Mouse (Mus musculus) kidney, embryonic 16.5 days (tissue): ENCODE data around the gene Ss18l1. TPM values are rescaled to one million over a fixed set of nuclear protein-coding genes. Genes with fewer than 3 reads are reported as not detected.

Experiments
- ATAC-seq: fragments of 200-750 bp; cut with Nextera tagmentation; 2 replicates; pipeline ENCODE4 v1.8.0; 2017; ENCODE audit warnings: moderate TSS enrichment; ENCODE audit not compliant: low FRiP score, low TSS enrichment
- H3K27ac ChIP-seq: fragments of 300-500 bp; sonication (generic); 2 replicates; pipeline ENCODE4 v1.5.1; 2014; ENCODE audit warnings: low read length
- H3K27me3 ChIP-seq: fragments of 300-500 bp; sonication (generic); 2 replicates; pipeline ENCODE4 v1.6.1; 2014; ENCODE audit warnings: low read length, control low read depth, mixed read lengths; ENCODE audit not compliant: insufficient read depth
- H3K36me3 ChIP-seq: fragments of 300-500 bp; sonication (generic); 2 replicates; pipeline ENCODE4 v1.6.1; 2014; ENCODE audit warnings: low read length, control low read depth, mixed read lengths; ENCODE audit not compliant: insufficient read depth
- H3K4me1 ChIP-seq: fragments of 300-500 bp; sonication (generic); 2 replicates; pipeline ENCODE4 v1.6.1; 2014; ENCODE audit warnings: low read length, control low read depth, mixed read lengths; ENCODE audit not compliant: insufficient read depth
- H3K4me2 ChIP-seq: fragments of 300-500 bp; sonication (generic); replicated peaks from 2 replicates; pipeline ENCODE4 v1.6.1; 2014; ENCODE audit warnings: low read depth, low read length
- H3K4me3 ChIP-seq: fragments of 300-500 bp; sonication (generic); 2 replicates; pipeline ENCODE4 v1.5.1; 2014; ENCODE audit warnings: mild to moderate bottlenecking, low read length
- H3K9ac ChIP-seq: fragments of 300-500 bp; sonication (generic); replicated peaks from 2 replicates; pipeline ENCODE4 v1.6.1; 2014; ENCODE audit warnings: low read length
- H3K9me3 ChIP-seq: fragments of 300-500 bp; sonication (generic); 2 replicates; pipeline ENCODE4 v1.6.1; 2016; ENCODE audit warnings: low read length, control low read depth
- WGBS: fragments of 180-500 bp; shearing (Covaris S2); extraction: QIAGEN DNeasy Blood & Tissue Kit; methylation state at CpG from one replicate; pipeline ENCODE4 v1.1.7; 2014; 5-methylcytosine and 5-hydroxymethylcytosine counted together
- polyA plus RNA-seq: library from polyadenylated mRNA; unstranded; fragments of >200 nt; fragmentation: Nextera tagmentation; extraction: Ambion mirVana; gene quantifications from 2 replicates; pipeline ENCODE4 v1.2.1, GENCODE M21; 2015

Gene Ss18l1
- polyA plus RNA-seq, 1 experiment from 2014 or later = 7.0 TPM

DNA sequence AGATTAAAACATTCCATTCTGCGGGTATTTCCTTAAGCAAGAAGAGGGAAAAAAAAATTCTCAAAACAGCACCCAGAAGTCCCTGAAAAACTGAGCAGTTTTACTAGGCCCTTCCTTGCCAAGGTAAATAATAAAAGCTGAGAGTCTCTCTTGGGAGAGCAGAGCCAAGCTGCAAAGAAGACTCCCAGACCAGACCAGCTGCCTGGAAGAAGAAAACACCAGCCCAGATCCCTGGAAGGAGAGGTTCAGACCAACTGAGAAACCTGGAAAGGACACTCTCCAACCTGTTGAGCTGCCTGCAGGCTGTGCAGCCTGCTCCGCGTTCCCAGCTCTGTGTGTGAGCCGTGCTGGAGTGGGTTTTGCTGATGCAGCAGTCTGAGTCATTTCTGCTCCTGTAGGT lies 24.7 kb upstream of the Ss18l1 start:
- Histone ChIP-seq H3K9me3 (no peaks in the 10 kb centered on the region), H3K9ac (no peak overlapping the region), H3K36me3 (no peaks in the 10 kb centered on the region), H3K27ac (no peak overlapping the region), H3K4me3 (no peak overlapping the region), H3K27me3 (0 out of 2 replicates have a peak, but pooled peaks cover 5% of the 10 kb centered on the region), H3K4me1 (peaks cover 19% of the 10 kb centered on the region), H3K4me2 (no peak overlapping the region)
- no peak for ATAC-seq
- 39% methylated on average over 4 of the region's 4 CpGs for WGBS

GRCm38 (mm10) chr2:180018573-180018972 lies 23.7 kb upstream of the Ss18l1 start:
- H3K9me3 ChIP-seq = no peaks in the 10 kb centered on the region
- no peak overlapping the region for H3K27ac ChIP-seq
- H3K4me3 ChIP-seq = no peak overlapping the region
- no peak for ATAC-seq
- 0 out of 2 replicates have a peak, but pooled peaks cover 7% of the 10 kb centered on the region for H3K27me3 ChIP-seq
- H3K36me3 ChIP-seq = no peaks in the 10 kb centered on the region
- H3K4me1 ChIP-seq = peaks cover 19% of the 10 kb centered on the region
- WGBS = 34% methylated on average over 9 of the region's 9 CpGs
- no peak overlapping the region for H3K4me2 ChIP-seq
- 0 out of 2 replicates have a peak overlapping the region, but pooled peaks have one; percentile 1 for H3K9ac ChIP-seq

GRCm38 (mm10) chr2:180020091-180020661 lies 22.1 kb upstream of the Ss18l1 start:
- Histone ChIP-seq H3K27ac (no peak overlapping the region), H3K4me3 (no peak overlapping the region), H3K36me3 (no peaks in the 10 kb centered on the region), H3K4me1 (peaks cover 22% of the 10 kb centered on the region), H3K9ac (no peak overlapping the region), H3K27me3 (0 out of 2 replicates have a peak, but pooled peaks cover 7% of the 10 kb centered on the region), H3K4me2 (no peak overlapping the region), H3K9me3 (no peaks in the 10 kb centered on the region)
- no peak for ATAC-seq
- 84% methylated on average over 7 of the region's 7 CpGs for WGBS

DNA sequence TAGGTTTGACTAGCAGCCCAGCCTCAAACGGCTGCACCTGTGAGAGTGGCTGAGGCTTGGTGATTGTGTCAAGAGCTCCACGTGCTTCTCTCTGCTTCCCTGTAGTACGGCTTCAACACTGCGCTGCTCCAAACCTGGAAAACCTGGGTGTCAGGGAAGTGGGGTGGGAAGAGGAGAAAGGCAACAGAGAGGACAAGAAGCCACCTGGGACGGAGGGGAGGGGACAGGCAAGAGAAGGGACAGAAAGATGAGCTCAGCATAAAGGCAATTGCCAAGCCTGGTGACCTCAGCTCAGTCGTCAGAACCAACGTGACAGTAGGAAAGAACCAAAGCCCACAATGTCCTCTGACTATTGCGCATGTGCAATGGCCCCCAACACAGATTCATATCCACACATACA lies 21.4 kb upstream of the Ss18l1 start:
- 0 out of 2 replicates have a peak, but pooled peaks cover 7% of the 10 kb centered on the region for H3K27me3 ChIP-seq
- no peak overlapping the region for H3K4me3 ChIP-seq
- ATAC-seq = no peak
- WGBS = 80% methylated on average over 8 of the region's 8 CpGs
- H3K4me1 ChIP-seq = peaks cover 24% of the 10 kb centered on the region
- H3K9ac ChIP-seq = no peak overlapping the region
- no peaks in the 10 kb centered on the region for H3K36me3 ChIP-seq
- H3K27ac ChIP-seq = no peak overlapping the region
- H3K9me3 ChIP-seq = no peaks in the 10 kb centered on the region
- H3K4me2 ChIP-seq = no peak overlapping the region

DNA sequence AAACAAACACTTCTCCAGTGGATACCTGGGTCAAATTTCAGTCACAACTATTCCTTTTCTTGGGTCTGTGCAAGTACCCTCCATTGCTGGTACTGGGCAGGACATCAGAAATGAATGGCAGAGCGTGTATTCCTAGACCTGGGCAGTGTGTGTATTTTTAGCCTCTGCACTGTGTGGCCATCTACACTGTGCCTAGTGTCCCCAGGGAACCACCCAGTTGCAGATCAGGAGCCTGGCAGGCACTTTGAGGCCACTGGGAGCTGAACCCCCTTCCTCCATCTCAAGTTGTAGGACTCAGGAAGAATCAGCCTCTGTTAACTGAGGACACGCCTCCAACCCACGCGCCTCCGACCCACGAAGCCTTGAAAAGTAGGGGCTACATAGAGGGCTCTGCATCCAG lies 19.6 kb upstream of the Ss18l1 start:
- 43% methylated on average over 6 of the region's 6 CpGs for WGBS
- no peak overlapping the region for H3K4me2 ChIP-seq
- no peaks in the 10 kb centered on the region for H3K9me3 ChIP-seq
- peaks cover 33% of the 10 kb centered on the region for H3K4me1 ChIP-seq
- no peaks in the 10 kb centered on the region for H3K36me3 ChIP-seq
- no peak overlapping the region for H3K27ac ChIP-seq
- 0 out of 2 replicates have a peak, but pooled peaks cover 7% of the 10 kb centered on the region for H3K27me3 ChIP-seq
- no peak overlapping the region for H3K9ac ChIP-seq
- no peak for ATAC-seq
- H3K4me3 ChIP-seq = no peak overlapping the region

GRCm38 (mm10) chr2:180024401-180025098 lies 17.8 kb upstream of the Ss18l1 start, which contains the start of gene Lsm14b:
Gene Lsm14b, plus strand, starts transcription at chr2:180024987.
- H3K36me3 ChIP-seq = peaks cover 17% of the 10 kb centered on the region
- ATAC-seq = peak; percentile 96
- peak within 1 kb of the TSS; percentile 92 for H3K4me2 ChIP-seq
- 0 out of 2 replicates have a peak, but pooled peaks cover 7% of the 10 kb centered on the region for H3K27me3 ChIP-seq
- H3K4me3 ChIP-seq = peak within 1 kb of the TSS; percentile 92
- under 1% methylated on average over 77 of the region's 80 CpGs for WGBS
- H3K9me3 ChIP-seq = no peaks in the 10 kb centered on the region
- peaks cover 28% of the 10 kb centered on the region for H3K4me1 ChIP-seq
- peak within 1 kb of the TSS; percentile 90 for H3K27ac ChIP-seq
- peak within 1 kb of the TSS; percentile 95 for H3K9ac ChIP-seq

GRCm38 (mm10) chr2:180025135-180025860 lies 17.0 kb upstream of the Ss18l1 start:
- under 1% methylated on average over 65 of the region's 84 CpGs for WGBS
- Histone ChIP-seq H3K4me3 (peak overlapping the region; percentile 92), H3K36me3 (peaks cover 21% of the 10 kb centered on the region), H3K9me3 (no peaks in the 10 kb centered on the region), H3K27me3 (0 out of 2 replicates have a peak, but pooled peaks cover 7% of the 10 kb centered on the region), H3K4me2 (peak overlapping the region; percentile 82), H3K27ac (peak overlapping the region; percentile 90), H3K4me1 (peaks cover 28% of the 10 kb centered on the region), H3K9ac (peak overlapping the region; percentile 95)
- ATAC-seq = no peak; the same call in none of the 2 replicates

- no peak for ATAC-seq
- peak overlapping the region; percentile 92 for H3K4me3 ChIP-seq
- peak overlapping the region; percentile 95 for H3K9ac ChIP-seq
- H3K4me1 ChIP-seq = peaks cover 28% of the 10 kb centered on the region
- no peak overlapping the region for H3K27ac ChIP-seq
- no peaks in the 10 kb centered on the region for H3K9me3 ChIP-seq
- H3K36me3 ChIP-seq = peaks cover 26% of the 10 kb centered on the region
- 5% methylated on average over 6 of the region's 6 CpGs for WGBS
- 0 out of 2 replicates have a peak, but pooled peaks cover 7% of the 10 kb centered on the region for H3K27me3 ChIP-seq
- H3K4me2 ChIP-seq = peak overlapping the region; percentile 82
Measured at GRCm38 (mm10) chr2:180025861-180026200, 16.5 kb upstream of the Ss18l1 start.

DNA sequence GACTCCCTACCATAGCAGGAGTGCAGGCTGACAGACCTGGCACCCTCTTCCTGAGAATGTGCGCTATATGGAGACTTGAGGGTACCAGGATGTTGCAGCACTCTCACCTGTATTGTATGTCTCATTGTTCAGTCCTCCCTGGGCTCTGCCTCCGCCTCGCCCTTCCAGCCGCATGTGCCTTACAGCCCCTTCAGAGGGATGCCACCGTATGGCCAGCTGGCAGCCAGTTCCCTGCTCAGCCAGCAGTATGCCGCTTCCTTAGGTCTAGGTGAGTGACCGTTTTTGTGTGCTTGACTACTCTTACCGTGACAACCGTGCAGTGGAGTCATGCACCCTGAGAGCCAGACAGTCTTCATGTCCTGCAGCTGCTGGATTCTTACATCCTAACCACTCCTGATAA lies 14.5 kb upstream of the Ss18l1 start:
- Histone ChIP-seq H3K4me2 (peak overlapping the region; percentile 82; the same call in 1 of the 2 replicates), H3K9ac (peak overlapping the region; percentile 95; the same call in 1 of the 2 replicates), H3K4me3 (peak overlapping the region; percentile 92; the same call in 1 of the 2 replicates), H3K9me3 (no peaks in the 10 kb centered on the region), H3K4me1 (peaks cover 33% of the 10 kb centered on the region), H3K27me3 (0 out of 2 replicates have a peak, but pooled peaks cover under 1% of the 10 kb centered on the region), H3K36me3 (peaks cover 46% of the 10 kb centered on the region), H3K27ac (no peak overlapping the region)
- no peak for ATAC-seq
- whole genome bisulfite sequencing = 53% methylated on average over 9 of the region's 9 CpGs
